Comparison of ENCODE assay signal across 8 mouse cellular contexts in the genomic region with DNA sequence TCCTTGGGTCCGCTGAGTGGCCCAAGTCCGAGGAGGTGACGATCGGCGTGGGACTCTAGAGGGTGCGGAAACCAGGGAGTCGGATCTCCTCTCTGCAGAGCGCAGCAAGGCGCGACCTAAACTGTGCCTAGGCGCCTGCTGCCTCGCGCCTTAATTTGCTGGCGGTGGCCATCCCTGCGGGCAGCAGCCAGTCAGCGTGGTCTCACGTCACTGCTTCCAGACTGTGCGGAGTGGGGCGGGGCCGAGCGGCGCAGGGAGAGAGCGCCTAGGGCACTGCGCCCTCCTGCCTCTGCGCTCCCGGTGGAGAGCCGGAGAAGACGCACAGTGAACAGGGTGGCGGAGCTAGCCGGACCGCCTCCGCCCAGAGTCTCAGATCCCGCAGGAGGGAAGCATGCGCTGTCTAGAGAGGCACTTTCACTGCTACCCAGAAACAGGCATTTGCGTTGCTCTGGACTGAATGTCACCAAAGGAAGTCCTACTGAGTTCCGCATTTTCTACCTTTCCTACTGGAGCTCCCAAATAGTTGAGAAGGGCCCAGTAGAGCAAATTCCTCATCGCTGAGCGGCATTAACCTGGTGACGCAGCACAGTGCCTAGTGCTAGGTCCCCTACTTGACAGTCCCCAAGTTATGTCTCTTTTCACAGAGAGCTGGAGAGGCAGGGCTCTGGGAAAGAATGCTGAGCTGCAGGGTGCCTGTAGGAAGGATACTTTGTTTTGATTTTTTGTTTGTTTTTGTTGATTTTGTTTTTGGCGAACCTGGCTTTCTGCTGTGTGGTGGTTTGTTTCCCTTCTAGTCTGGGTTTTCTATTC. TPM values are rescaled to one million over a fixed set of nuclear protein-coding genes. Genes with fewer than 3 reads are reported as not detected.
A peak's percentile ranks its signal among the peaks of the same experiment; 100 is the strongest.
DNase-seq lines count a peak whose midpoint lies in the region; ATAC-seq lines count a peak whose summit lies in the region.

A gene (minus strand): TSS at position 144 of the 810 bp plus-strand sequence.

- no peaks in the 10 kb centered on the region for H3K9me3 ChIP-seq in midbrain, embryonic 13.5 days

- no peaks in the 10 kb centered on the region for H3K36me3 ChIP-seq in midbrain, embryonic 13.5 days

- WGBS in midbrain, embryonic 13.5 days = 0% methylated on average over 40 of the region's 40 CpGs

- ATAC-seq in midbrain, embryonic 13.5 days = peak; percentile 90

- H3K4me3 ChIP-seq in midbrain, embryonic 13.5 days (replicated peaks) = peak within 1 kb of the TSS; percentile 30

- peaks cover 23% of the 10 kb centered on the region for H3K4me1 ChIP-seq in midbrain, embryonic 13.5 days (replicated peaks)

- peak within 1 kb of the TSS; percentile 46 for H3K4me2 ChIP-seq in midbrain, embryonic 13.5 days (replicated peaks)

- peaks cover 98% of the 10 kb centered on the region for H3K27me3 ChIP-seq in midbrain, embryonic 13.5 days

- DNase-seq in ES-CJ7 (ENCODE audit: low read depth, low spot score) = peak; percentile 87
- DNase-seq in adrenal gland, postnatal 36 days = peak; percentile 32 to 58
- peak; percentile 92 for DNase-seq in heart, adult 8-10 months (ENCODE audit: low spot score)
- peak; percentile 8 for DNase-seq in kidney, adult 9 months
- no peak for DNase-seq in layer of hippocampus, adult 11-12 months (ENCODE audit: low spot score)
- DNase-seq in cerebellum, adult 9-11 months = no peak
- no peak for DNase-seq in adipocyte (ENCODE audit: low spot score)

- H3K9ac ChIP-seq in midbrain, embryonic 13.5 days (replicated peaks) = 0 out of 2 replicates have a peak within 1 kb of the TSS, but pooled peaks have one; percentile 4

- no peak within 1 kb of the TSS for H3K27ac ChIP-seq in midbrain, embryonic 13.5 days

RNA-seq across cellular contexts. Expression of the gene that starts here (rescaled TPM):
- total RNA-seq in adrenal gland, postnatal 36 days (2021) = 10 to 100 TPM; 15.2 to 20.0 TPM
- total RNA-seq in heart, adult 8-10 months (2022) = 10 to 100 TPM; 80.1 to 90.6 (median 87.4) TPM
- 0.08 and 0.15 TPM in 2 replicates for polyA plus RNA-seq in midbrain, embryonic 13.5 days (2015; fragmentation: Nextera tagmentation; extraction: Ambion mirVana)

Comparison
In these comparisons a context has a peak if more than half of its experiments do, and no peak if none do; other contexts are left out.
1. Peak in ATAC-seq, H3K4me3 ChIP-seq, H3K9ac ChIP-seq and H3K4me2 ChIP-seq in midbrain, embryonic 13.5 days; RNA of the gene not detected or under 1 TPM.
2. DNase-seq: peak in ES-CJ7 (single experiment), adrenal gland, postnatal 36 days (2 of 2), heart, adult 8-10 months (single experiment) and kidney, adult 9 months (single experiment); none in layer of hippocampus, adult 11-12 months (single experiment), cerebellum, adult 9-11 months (single experiment) and adipocyte (single experiment).